Mouse (Mus musculus): ENCODE results near the gene Fyco1. TPM values are rescaled to one million over a fixed set of nuclear protein-coding genes. Genes with fewer than 3 reads are reported as not detected.
A peak's percentile ranks its signal among the peaks of the same experiment; 100 is the strongest.

Gene Fyco1
- 10.6 and 13.2 TPM in 2 replicates for polyA plus RNA-seq (2014; fragmentation: Nextera tagmentation; extraction: Ambion mirVana)

DNA sequence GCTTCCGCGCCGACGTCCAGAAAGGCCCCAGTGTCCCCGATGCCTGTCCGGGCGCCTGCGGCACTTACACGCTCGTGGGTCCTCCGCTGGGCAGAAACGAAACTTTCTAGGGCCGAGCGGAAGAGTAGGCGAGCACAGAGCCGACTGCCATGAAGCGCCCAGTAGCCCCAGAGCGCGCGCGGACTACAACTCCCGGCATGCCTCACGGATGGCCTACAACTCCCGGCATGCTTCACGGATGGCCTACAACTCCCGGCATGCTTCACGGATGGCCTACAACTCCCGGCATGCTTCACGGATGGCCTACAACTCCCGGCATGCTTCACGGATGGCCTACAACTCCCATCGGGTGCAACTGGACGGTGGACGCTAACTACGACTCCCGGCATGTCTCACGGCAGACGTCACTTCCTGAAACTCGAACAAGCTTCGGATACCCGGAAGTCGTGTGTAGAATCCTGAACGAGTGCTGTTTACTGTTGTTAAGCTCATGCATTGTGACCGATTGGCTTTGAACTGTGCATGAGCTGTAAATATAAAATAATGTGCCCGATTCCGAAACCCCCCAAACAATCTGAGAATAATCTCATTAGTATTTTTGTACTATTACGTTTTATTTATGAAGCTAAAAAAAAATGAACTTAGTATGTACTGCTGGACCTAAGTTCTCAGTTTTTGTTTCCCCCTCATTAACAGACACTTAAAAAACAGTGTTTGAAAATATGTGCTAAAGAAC lies at the start of gene Fyco1:
Gene Fyco1, minus strand, starts transcription at position 187 of the 736 bp plus-strand sequence.
- H3K4me1 ChIP-seq (ENCODE audit: control insufficient read depth, insufficient read depth, low read length) = peaks cover 4% of the 10 kb centered on the region; the same call in 1 of the 2 replicates
- H3K4me3 ChIP-seq (ENCODE audit: low read length) = peak within 1 kb of the TSS; percentile 79
- H3K9ac ChIP-seq (ENCODE audit: low read depth, low read length) = peak within 1 kb of the TSS; percentile 74
- H3K27me3 ChIP-seq (ENCODE audit: control insufficient read depth, insufficient read depth, low read length) = no peaks in the 10 kb centered on the region
- H3K9me3 ChIP-seq (ENCODE audit: control insufficient read depth, low read length) = no peaks in the 10 kb centered on the region
- peak within 1 kb of the TSS; percentile 85 for H3K27ac ChIP-seq (ENCODE audit: low read depth, low read length)
- ATAC-seq (ENCODE audit: low FRiP score, low TSS enrichment) = peak; percentile 98
- H3K4me2 ChIP-seq (replicated peaks; ENCODE audit: low read depth, low read length) = peak within 1 kb of the TSS; percentile 70
- H3K36me3 ChIP-seq (ENCODE audit: control insufficient read depth, insufficient read depth, low read length) = no peaks in the 10 kb centered on the region
- under 1% methylated on average over 47 of the region's 47 CpGs for WGBS

DNA sequence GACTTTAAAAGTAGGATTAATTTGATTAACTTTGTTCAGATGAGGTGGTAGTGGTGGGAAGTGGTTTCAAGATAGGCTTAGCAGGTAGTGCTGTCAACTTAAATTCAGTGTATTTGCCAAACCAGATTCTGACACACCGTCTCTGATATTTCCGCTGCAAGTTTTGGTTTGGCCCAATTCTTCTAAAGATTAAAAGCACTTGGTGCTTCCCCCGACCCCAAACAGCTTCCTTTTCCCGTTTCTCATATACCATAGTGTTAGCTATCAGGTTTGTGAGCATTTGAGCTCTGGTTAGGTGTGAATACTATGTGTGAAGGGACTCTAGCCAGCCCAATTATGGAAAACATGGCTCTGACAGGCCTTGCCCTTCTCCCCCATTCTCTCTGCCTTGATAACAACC lies 20.4 kb upstream of the Fyco1 start:
- no peak overlapping the region for H3K4me2 ChIP-seq (replicated peaks; ENCODE audit: low read depth, low read length)
- H3K4me3 ChIP-seq (ENCODE audit: low read length) = no peak overlapping the region
- H3K9me3 ChIP-seq (ENCODE audit: control insufficient read depth, low read length) = no peaks in the 10 kb centered on the region
- no peak for ATAC-seq (ENCODE audit: low FRiP score, low TSS enrichment)
- H3K27ac ChIP-seq (ENCODE audit: low read depth, low read length) = no peak overlapping the region
- no peaks in the 10 kb centered on the region for H3K4me1 ChIP-seq (ENCODE audit: control insufficient read depth, insufficient read depth, low read length)
- H3K36me3 ChIP-seq (ENCODE audit: control insufficient read depth, insufficient read depth, low read length) = no peaks in the 10 kb centered on the region
- 75% methylated on average over 4 of the region's 4 CpGs for WGBS
- no peak overlapping the region for H3K9ac ChIP-seq (ENCODE audit: low read depth, low read length)
- H3K27me3 ChIP-seq (ENCODE audit: control insufficient read depth, insufficient read depth, low read length) = no peaks in the 10 kb centered on the region

DNA sequence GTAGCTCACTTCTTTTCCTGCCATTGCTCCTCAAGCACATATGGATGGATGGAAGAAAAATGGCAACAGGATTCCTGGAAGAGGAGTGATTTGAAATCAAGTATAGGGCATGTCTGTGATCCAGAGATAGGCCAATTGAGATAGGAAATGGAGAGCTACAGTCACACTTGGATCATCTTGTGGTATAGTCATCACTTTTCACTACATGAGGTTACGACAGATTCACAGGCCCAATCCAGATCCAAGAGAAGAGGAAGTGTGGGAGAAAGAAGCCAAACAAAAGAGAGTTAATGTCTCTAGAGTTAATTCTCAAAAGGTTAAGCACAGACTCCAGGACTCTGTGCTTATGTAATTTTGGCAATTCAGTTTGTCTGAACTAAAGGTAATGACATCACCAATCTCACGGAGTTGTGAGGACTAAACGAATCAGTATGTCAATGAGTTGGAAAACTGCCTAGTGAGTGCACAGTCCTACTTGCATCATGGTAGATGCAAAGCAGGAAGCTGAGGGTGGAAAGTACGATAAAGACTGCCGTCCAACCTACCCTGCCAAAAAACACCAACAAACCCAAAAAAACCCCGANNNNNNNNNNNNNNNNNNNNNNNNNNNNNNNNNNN lies 17.6 kb upstream of the Fyco1 start:
- Histone ChIP-seq H3K36me3 (ENCODE audit: control insufficient read depth, insufficient read depth, low read length) (no peaks in the 10 kb centered on the region), H3K27ac (ENCODE audit: low read depth, low read length) (no peak overlapping the region), H3K4me1 (ENCODE audit: control insufficient read depth, insufficient read depth, low read length) (no peaks in the 10 kb centered on the region), H3K9me3 (ENCODE audit: control insufficient read depth, low read length) (no peaks in the 10 kb centered on the region), H3K27me3 (ENCODE audit: control insufficient read depth, insufficient read depth, low read length) (no peaks in the 10 kb centered on the region), H3K4me3 (ENCODE audit: low read length) (no peak overlapping the region), H3K4me2 (replicated peaks; ENCODE audit: low read depth, low read length) (no peak overlapping the region), H3K9ac (ENCODE audit: low read depth, low read length) (no peak overlapping the region)
- no peak for ATAC-seq (ENCODE audit: low FRiP score, low TSS enrichment)
- WGBS = 64% methylated on average over 4 of the region's 6 CpGs

DNA sequence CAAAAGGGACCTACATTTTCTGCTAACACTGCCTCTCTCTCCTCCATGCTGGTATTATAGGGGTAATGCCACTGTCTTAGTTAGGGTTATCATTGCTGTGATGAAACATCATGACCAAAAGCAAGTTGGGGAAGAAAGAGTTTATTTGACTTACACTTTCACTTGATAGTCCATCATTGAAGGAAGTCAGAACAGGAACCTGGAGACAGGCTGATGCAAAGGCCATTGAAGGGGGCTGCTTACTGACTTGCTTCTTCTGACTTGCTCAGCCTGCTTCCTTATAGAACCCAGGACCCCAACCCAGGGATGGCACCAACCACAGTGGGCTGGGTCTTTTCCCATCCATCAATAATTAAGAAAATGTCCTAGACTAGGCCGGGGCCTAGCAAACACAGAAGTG lies 11.9 kb upstream of the Fyco1 start:
- Histone ChIP-seq H3K27ac (ENCODE audit: low read depth, low read length) (no peak overlapping the region), H3K4me1 (ENCODE audit: control insufficient read depth, insufficient read depth, low read length) (no peaks in the 10 kb centered on the region), H3K36me3 (ENCODE audit: control insufficient read depth, insufficient read depth, low read length) (no peaks in the 10 kb centered on the region), H3K9me3 (ENCODE audit: control insufficient read depth, low read length) (no peaks in the 10 kb centered on the region), H3K4me3 (ENCODE audit: low read length) (no peak overlapping the region), H3K4me2 (replicated peaks; ENCODE audit: low read depth, low read length) (no peak overlapping the region), H3K27me3 (ENCODE audit: control insufficient read depth, insufficient read depth, low read length) (no peaks in the 10 kb centered on the region), H3K9ac (ENCODE audit: low read depth, low read length) (no peak overlapping the region)
- no peak for ATAC-seq (ENCODE audit: low FRiP score, low TSS enrichment)
- WGBS = 80% methylated on average over 1 of the region's 1 CpGs

DNA sequence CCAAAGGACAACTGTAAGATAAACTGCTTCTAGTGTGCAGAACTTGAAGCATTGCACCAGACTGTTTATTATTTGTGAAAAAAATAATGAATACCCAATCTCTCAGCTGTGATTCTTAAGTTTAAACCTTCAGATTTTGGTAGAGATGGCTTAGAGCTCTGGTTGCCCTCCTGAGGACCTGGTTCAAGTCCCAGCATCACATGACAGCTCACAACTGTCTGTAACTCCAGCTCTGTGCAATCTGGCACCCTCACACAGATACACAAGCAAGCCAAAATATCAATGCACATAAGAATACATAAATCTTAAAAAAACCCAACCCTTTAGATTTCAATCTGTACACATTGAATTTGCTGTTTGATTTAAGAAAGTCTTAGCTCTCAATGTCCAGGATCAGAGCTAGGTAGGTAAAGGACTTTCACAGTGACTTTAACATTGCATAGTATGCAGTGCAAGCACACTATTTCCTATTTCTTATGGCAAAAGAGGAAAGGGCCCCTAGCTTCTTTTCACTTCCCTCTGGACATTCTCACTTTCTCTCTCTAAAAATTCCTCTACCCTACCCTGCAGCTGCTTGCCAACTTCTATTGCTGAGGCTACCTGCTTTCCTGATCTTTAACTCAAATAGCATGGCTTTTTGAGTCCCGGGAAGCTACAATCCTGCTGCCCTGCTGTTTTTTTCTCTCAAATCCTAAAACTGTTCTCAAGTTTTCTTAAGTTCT lies 11.4 kb upstream of the Fyco1 start:
- H3K4me1 ChIP-seq (ENCODE audit: control insufficient read depth, insufficient read depth, low read length) = no peaks in the 10 kb centered on the region
- H3K9me3 ChIP-seq (ENCODE audit: control insufficient read depth, low read length) = no peaks in the 10 kb centered on the region
- no peaks in the 10 kb centered on the region for H3K36me3 ChIP-seq (ENCODE audit: control insufficient read depth, insufficient read depth, low read length)
- H3K9ac ChIP-seq (ENCODE audit: low read depth, low read length) = no peak overlapping the region
- no peak overlapping the region for H3K27ac ChIP-seq (ENCODE audit: low read depth, low read length)
- H3K4me2 ChIP-seq (replicated peaks; ENCODE audit: low read depth, low read length) = no peak overlapping the region
- 90% methylated on average over 1 of the region's 1 CpGs for WGBS
- H3K27me3 ChIP-seq (ENCODE audit: control insufficient read depth, insufficient read depth, low read length) = no peaks in the 10 kb centered on the region
- H3K4me3 ChIP-seq (ENCODE audit: low read length) = no peak overlapping the region
- ATAC-seq (ENCODE audit: low FRiP score, low TSS enrichment) = no peak

DNA sequence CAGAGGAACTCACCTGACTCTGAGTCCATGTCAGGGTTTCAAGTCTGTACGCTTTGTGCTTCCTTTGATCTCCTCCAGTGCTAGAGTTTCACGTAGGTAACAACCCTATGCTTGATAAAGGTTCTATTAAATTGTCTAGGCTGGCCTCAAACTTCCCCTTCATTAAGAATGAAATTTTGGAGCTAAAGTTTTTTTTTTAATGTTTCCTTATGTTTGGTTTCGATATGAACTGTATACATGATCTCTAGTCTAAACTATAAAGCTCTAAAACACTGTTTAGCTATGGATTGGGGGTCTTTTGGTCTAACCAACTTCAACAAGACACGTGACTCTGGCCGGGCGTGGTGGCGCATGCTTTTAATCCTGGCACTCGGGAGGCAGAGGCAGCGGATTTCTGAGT lies 10.2 kb upstream of the Fyco1 start, which contains the start of gene Xcr1:
Gene Xcr1, minus strand, starts transcription at position 101 of the 400 bp plus-strand sequence.
- Histone ChIP-seq H3K36me3 (ENCODE audit: control insufficient read depth, insufficient read depth, low read length) (no peaks in the 10 kb centered on the region), H3K9me3 (ENCODE audit: control insufficient read depth, low read length) (no peaks in the 10 kb centered on the region), H3K9ac (ENCODE audit: low read depth, low read length) (no peak within 1 kb of the TSS), H3K27me3 (ENCODE audit: control insufficient read depth, insufficient read depth, low read length) (no peaks in the 10 kb centered on the region), H3K27ac (ENCODE audit: low read depth, low read length) (no peak within 1 kb of the TSS), H3K4me1 (ENCODE audit: control insufficient read depth, insufficient read depth, low read length) (no peaks in the 10 kb centered on the region), H3K4me3 (ENCODE audit: low read length) (no peak within 1 kb of the TSS), H3K4me2 (replicated peaks; ENCODE audit: low read depth, low read length) (no peak within 1 kb of the TSS)
- no peak for ATAC-seq (ENCODE audit: low FRiP score, low TSS enrichment)
- WGBS = 83% methylated on average over 9 of the region's 9 CpGs

DNA sequence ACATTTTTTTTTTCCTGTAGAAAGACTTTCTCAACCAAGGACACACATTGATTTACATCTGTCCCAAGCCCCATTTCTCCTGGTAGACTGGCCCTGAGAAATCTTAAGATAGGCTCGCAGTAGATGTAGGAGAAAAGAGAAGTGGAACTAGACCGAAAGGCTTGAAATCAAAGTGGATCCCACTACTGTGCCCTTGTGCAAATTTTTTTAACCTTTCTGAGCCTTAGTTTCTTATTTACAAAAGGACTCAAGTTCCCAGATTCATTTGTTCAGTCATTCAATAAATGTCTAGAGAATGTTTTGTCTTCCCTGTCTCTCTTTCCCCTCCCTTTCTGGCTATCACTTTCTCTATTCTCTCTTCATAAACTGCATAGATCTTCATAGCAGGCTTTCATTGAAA lies 5.1 kb upstream of the Fyco1 start:
- Histone ChIP-seq H3K9ac (ENCODE audit: low read depth, low read length) (no peak overlapping the region), H3K4me2 (replicated peaks; ENCODE audit: low read depth, low read length) (no peak overlapping the region), H3K27me3 (ENCODE audit: control insufficient read depth, insufficient read depth, low read length) (no peaks in the 10 kb centered on the region), H3K36me3 (ENCODE audit: control insufficient read depth, insufficient read depth, low read length) (no peaks in the 10 kb centered on the region), H3K27ac (ENCODE audit: low read depth, low read length) (no peak overlapping the region), H3K4me3 (ENCODE audit: low read length) (no peak overlapping the region), H3K4me1 (ENCODE audit: control insufficient read depth, insufficient read depth, low read length) (no peaks in the 10 kb centered on the region), H3K9me3 (ENCODE audit: control insufficient read depth, low read length) (no peaks in the 10 kb centered on the region)
- WGBS = 92% methylated on average over 2 of the region's 2 CpGs
- ATAC-seq (ENCODE audit: low FRiP score, low TSS enrichment) = no peak

DNA sequence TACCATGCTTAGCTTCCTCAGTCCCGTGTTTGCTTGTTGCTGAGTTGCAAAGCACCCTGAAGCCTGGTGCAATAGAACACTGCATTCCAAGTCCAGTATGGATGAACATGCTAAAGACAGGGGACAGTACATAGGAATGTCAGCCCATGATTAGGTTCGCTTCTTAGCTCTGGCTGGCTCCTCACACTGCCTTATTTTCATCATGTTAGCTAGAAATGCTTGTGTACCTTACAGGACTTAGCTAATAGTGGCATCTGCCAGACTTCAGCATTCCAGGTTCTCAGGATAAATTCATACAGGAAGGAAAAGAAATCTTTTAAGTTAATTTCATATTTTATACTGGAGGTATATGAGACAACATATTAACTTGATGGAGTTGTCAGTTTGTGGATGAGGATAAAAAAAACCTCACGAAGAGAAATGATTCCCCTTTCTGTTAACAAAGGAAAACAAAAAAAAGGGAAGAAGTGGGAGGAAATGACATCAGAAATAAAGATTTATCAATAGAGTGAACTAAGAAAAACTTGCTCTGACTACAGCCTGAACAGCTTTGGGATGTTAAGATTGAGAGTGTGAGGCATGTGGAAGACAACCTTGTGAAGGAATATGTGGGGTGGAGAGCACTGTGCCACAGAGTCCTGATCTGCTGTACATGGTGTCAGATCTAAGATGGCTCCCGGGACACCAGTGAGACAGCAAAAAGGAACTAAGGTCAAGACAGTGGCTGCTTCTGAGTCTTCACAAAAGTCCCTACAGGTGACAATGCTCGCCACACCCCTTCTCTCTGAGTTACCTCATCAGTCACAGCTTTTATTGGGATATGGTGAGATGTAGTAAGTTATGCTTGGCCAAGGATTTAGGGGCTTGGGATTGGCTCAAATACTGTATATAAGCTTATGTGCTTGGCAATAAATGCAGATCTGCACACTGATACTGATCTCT lies 1.0 kb upstream of the Fyco1 start:
- ATAC-seq (ENCODE audit: low FRiP score, low TSS enrichment) = peak; percentile 8; the same call in 1 of the 2 replicates
- 66% methylated on average over 5 of the region's 5 CpGs for WGBS
- Histone ChIP-seq H3K9ac (ENCODE audit: low read depth, low read length) (0 out of 2 replicates have a peak overlapping the region, but pooled peaks have one; percentile 28), H3K36me3 (ENCODE audit: control insufficient read depth, insufficient read depth, low read length) (no peaks in the 10 kb centered on the region), H3K27ac (ENCODE audit: low read depth, low read length) (no peak overlapping the region), H3K27me3 (ENCODE audit: control insufficient read depth, insufficient read depth, low read length) (no peaks in the 10 kb centered on the region), H3K4me2 (replicated peaks; ENCODE audit: low read depth, low read length) (peak overlapping the region; percentile 41), H3K4me1 (ENCODE audit: control insufficient read depth, insufficient read depth, low read length) (peaks cover 4% of the 10 kb centered on the region; the same call in 1 of the 2 replicates), H3K9me3 (ENCODE audit: control insufficient read depth, low read length) (no peaks in the 10 kb centered on the region), H3K4me3 (ENCODE audit: low read length) (peak overlapping the region; percentile 29)
